In the genomic region with DNA sequence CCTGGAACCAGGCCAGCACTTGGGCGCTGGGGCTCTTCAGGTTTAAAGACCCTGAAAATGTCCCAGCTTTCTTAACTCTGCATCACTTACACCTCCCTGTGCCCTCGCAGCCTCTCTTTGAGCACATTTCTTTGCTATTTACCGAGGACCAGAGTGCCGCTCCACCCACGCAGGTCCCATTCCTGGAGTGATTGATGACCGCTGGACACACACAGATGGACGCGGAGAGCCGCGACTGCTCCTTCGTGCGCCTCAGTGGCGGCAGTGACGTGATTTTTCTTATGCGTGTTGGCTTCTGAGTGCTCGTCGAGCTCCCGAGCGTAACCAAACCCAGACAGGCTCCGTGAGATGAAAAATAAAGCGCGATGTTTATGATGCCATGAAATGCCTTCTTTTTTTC, we compare ENCODE assay signal across 17 mouse cellular contexts.
A peak's percentile ranks its signal among the peaks of the same experiment; 100 is the strongest.
DNase-seq lines count a peak whose midpoint lies in the region; ATAC-seq and TF ChIP-seq lines count a peak whose summit lies in the region.
"Had no signal": no experiment of that assay in that cellular context is flagged by ENCODE, and none has a peak within 500 bp of the region (broad histone marks: within the 10 kb centered on the region; RNA-seq: fewer than 3 reads in every experiment).

No protein-coding gene starts in this region.

- 0 out of 2 replicates have a peak overlapping the region, but pooled peaks have one; percentile 11 for H3K4me3 ChIP-seq in kidney, postnatal 0 days (replicated peaks; ENCODE audit: low read depth, low read length)
- no peak overlapping the region for H3K4me3 ChIP-seq in hindbrain, postnatal 0 days (ENCODE audit: low read length)
- H3K4me3 ChIP-seq: erythroblast, embryonic 14.5 days; liver, embryonic 15.5 days had no signal

- ATAC-seq in kidney, postnatal 0 days (replicated peaks; ENCODE audit: low FRiP score, low read depth) = no peak
- ATAC-seq in hindbrain, postnatal 0 days = no peak

- no peak overlapping the region for H3K9ac ChIP-seq in kidney, postnatal 0 days (ENCODE audit: low read depth, low read length)
- no peak overlapping the region for H3K9ac ChIP-seq in hindbrain, postnatal 0 days (replicated peaks; ENCODE audit: low read length)
- H3K9ac ChIP-seq: liver, embryonic 15.5 days had no signal

- H3K9me3 ChIP-seq in kidney, postnatal 0 days (replicated peaks; ENCODE audit: low read length) = no peaks in the 10 kb centered on the region; the same call in 1 of the 2 replicates
- 0 out of 2 replicates have a peak, but pooled peaks cover 2% of the 10 kb centered on the region for H3K9me3 ChIP-seq in hindbrain, postnatal 0 days (ENCODE audit: low read length)
- H3K9me3 ChIP-seq: liver, embryonic 15.5 days had no signal

- DNase-seq in adrenal gland, adult (ENCODE audit: inconsistent age in 2 of 2, low spot score in 1 of 2) = peak; percentile 46 to 72
- DNase-seq in adrenal gland, postnatal 4 days (ENCODE audit: low spot score in 2 of 2) = no peak
- DNase-seq in kidney, postnatal 0 days (ENCODE audit: low spot score) = peak; percentile 65
- no peak for DNase-seq in kidney, postnatal 25 days
- peak; percentile 6 for DNase-seq in 3134 (ENCODE audit: extremely low read depth, insufficient read length, low spot score)
- DNase-seq in hindbrain, postnatal 0 days (ENCODE audit: low spot score) = peak; percentile 50
- no peak for DNase-seq in thymus, postnatal 4 days
- no peak for DNase-seq in cerebellum, postnatal 4 days (ENCODE audit: low spot score in 2 of 2)
- DNase-seq: adrenal gland, adult 8-10 months; cerebellum, adult 2 months; heart, adult 18-20 months; kidney, postnatal 36 days; lung, postnatal 14 days; right cerebral cortex, postnatal 25 days; thymus, postnatal 14 days had no signal

- peaks cover 10% of the 10 kb centered on the region; the same call in 1 of the 2 replicates for H3K4me1 ChIP-seq in kidney, postnatal 0 days (replicated peaks; ENCODE audit: insufficient read depth, low read length)
- no peaks in the 10 kb centered on the region for H3K4me1 ChIP-seq in hindbrain, postnatal 0 days (ENCODE audit: insufficient read depth, low read length)
- H3K4me1 ChIP-seq: liver, embryonic 15.5 days had no signal

- WGBS in kidney, postnatal 0 days = 27% methylated on average over 22 of the region's 22 CpGs
- 69% methylated on average over 22 of the region's 22 CpGs for WGBS in hindbrain, postnatal 0 days

- H3K27ac ChIP-seq in kidney, postnatal 0 days = no peak overlapping the region
- 0 out of 2 replicates have a peak overlapping the region, but pooled peaks have one; percentile 13 for H3K27ac ChIP-seq in hindbrain, postnatal 0 days
- H3K27ac ChIP-seq: liver, embryonic 15.5 days had no signal

- TF ChIP-seq CTCF in kidney, postnatal 0 days (IDR thresholded peaks at IDR 0.05; ENCODE audit: low read depth) = no peak
- TF ChIP-seq CTCF in hindbrain, postnatal 0 days (IDR thresholded peaks at IDR 0.05; ENCODE audit: low read depth) = no peak

- H3K4me2 ChIP-seq in kidney, postnatal 0 days (ENCODE audit: low read length) = peak overlapping the region; percentile 45
- H3K4me2 ChIP-seq in hindbrain, postnatal 0 days (ENCODE audit: low read depth, low read length) = no peak overlapping the region
- H3K4me2 ChIP-seq: liver, embryonic 15.5 days had no signal

- H3K27me3 ChIP-seq in kidney, postnatal 0 days (ENCODE audit: insufficient read depth, low read length) = no peaks in the 10 kb centered on the region
- no peaks in the 10 kb centered on the region for H3K27me3 ChIP-seq in hindbrain, postnatal 0 days (ENCODE audit: insufficient read depth, low read length)
- H3K27me3 ChIP-seq: liver, embryonic 15.5 days had no signal

- no peaks in the 10 kb centered on the region for H3K36me3 ChIP-seq in kidney, postnatal 0 days (ENCODE audit: insufficient read depth, low read length)
- H3K36me3 ChIP-seq in hindbrain, postnatal 0 days (ENCODE audit: insufficient read depth, low read length) = no peaks in the 10 kb centered on the region
- H3K36me3 ChIP-seq: liver, embryonic 15.5 days had no signal

Comparison
In these comparisons a context has a peak if more than half of its experiments do, and no peak if none do; other contexts are left out.
1. DNase-seq: peak in adrenal gland, adult (2 of 2), kidney, postnatal 0 days (single experiment), 3134 (single experiment) and hindbrain, postnatal 0 days (single experiment); none in adrenal gland, postnatal 4 days (0 of 2), kidney, postnatal 25 days (0 of 2), thymus, postnatal 4 days (single experiment) and cerebellum, postnatal 4 days (0 of 2).